Mouse (Mus musculus) ES-CJ7 (cell line): Measurements from ENCODE around the gene Adam22.

Source experiments
- DNase-seq: peaks from one replicate; pipeline ENCODE4 v3.0.0; 2011; ENCODE audit warnings: low read depth, low spot score

Gene Adam22

GRCm38 (mm10) chr5:8367614-8368327, at the start of gene Adam22:
Gene Adam22, minus strand, starts transcription at chr5:8368160.
- DNase-seq: peak; percentile 75

- DNase-seq: peak; percentile 23
Observed at GRCm38 (mm10) chr5:8417443-8417842, 49.5 kb upstream of the Adam22 start.

GRCm38 (mm10) chr5:8416683-8417413, 48.9 kb upstream of the Adam22 start:
- DNase-seq: no peak

GRCm38 (mm10) chr5:8408746-8409145, 40.8 kb upstream of the Adam22 start:
- DNase-seq: no peak

- no peak for DNase-seq
Observed at GRCm38 (mm10) chr5:8397587-8398249, 29.8 kb upstream of the Adam22 start.

- no peak for DNase-seq
Observed at GRCm38 (mm10) chr5:8393891-8394583, 26.1 kb upstream of the Adam22 start.

- DNase-seq: no peak
Observed at GRCm38 (mm10) chr5:8374297-8374906, 6.4 kb upstream of the Adam22 start.

- DNase-seq: no peak
Observed at GRCm38 (mm10) chr5:8373415-8373814, 5.5 kb upstream of the Adam22 start.

- DNase-seq: no peak
Observed at GRCm38 (mm10) chr5:8368781-8369180, 821 bp upstream of the Adam22 start.

GRCm38 (mm10) chr5:8368328-8368692, 350 bp upstream of the Adam22 start:
- DNase-seq: no peak

GRCm38 (mm10) chr5:8366771-8367613, 968 bp downstream of the Adam22 start:
- DNase-seq: peak; percentile 24

- DNase-seq: peak; percentile 14
Observed at GRCm38 (mm10) chr5:8362361-8362760, 5.6 kb downstream of the Adam22 start.

GRCm38 (mm10) chr5:8357677-8358076, 10.3 kb downstream of the Adam22 start:
- DNase-seq: no peak

- DNase-seq: no peak
Observed at GRCm38 (mm10) chr5:8356885-8357651, 10.9 kb downstream of the Adam22 start.

GRCm38 (mm10) chr5:8356326-8356725, 11.6 kb downstream of the Adam22 start:
- DNase-seq: no peak

GRCm38 (mm10) chr5:8349557-8349956, 18.4 kb downstream of the Adam22 start:
- DNase-seq: no peak

GRCm38 (mm10) chr5:8346329-8346728, 21.6 kb downstream of the Adam22 start:
- no peak for DNase-seq

GRCm38 (mm10) chr5:8343296-8343695, 24.7 kb downstream of the Adam22 start:
- DNase-seq: no peak

- DNase-seq: no peak
Observed at GRCm38 (mm10) chr5:8341676-8342075, 26.3 kb downstream of the Adam22 start.
